Mouse (Mus musculus) spleen, adult 12 weeks (tissue): ENCODE results near the gene Cacnb4.

ENCODE experiments used
- DNase-seq: peaks from one replicate; pipeline ENCODE4 v3.0.0; 2022; ENCODE audit warnings: low spot score

Cacnb4 gene

GRCm38 (mm10) chr2:52647255-52647998 is 29.2 kb downstream of the Cacnb4 start:
- DNase-seq, result no peak

DNA sequence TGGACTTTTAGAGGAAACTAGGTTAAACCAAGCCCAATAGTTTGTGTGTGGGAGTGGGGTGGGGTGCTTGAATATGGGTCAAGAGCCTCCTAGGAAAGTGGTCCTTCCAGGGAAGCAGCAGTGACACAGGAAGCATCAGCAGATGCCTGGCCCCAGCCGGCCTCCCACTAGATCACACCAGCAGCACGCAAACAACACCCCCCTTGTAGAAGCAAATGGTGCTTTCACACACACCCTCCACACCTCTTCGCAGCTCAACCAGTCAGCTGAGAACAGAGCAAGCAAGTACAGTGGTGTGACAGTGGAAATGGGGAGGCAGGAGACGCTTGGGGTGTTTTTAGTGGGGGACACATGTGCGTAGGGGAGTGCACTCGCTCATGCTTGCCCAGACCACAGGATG is 33.0 kb downstream of the Cacnb4 start:
- DNase-seq, result no peak

DNA sequence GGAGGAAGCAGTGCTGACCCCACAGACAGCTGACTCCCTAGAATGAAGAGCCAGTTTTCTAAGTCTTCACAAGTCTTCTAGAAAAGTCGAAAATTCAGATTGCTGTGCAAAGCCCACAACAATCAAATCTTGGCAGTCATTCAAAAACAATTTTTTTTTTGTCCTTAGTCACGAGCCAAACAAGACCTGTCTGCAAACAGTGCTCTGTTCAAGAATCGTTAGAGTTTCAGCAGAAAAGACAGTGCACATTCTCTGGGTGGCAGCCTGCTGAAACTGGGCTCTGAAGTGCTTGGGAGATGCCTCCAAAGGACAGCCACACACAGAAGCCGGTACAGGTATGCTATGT is 37.1 kb downstream of the Cacnb4 start:
- no peak for DNase-seq

- no peak for DNase-seq
Observed at GRCm38 (mm10) chr2:52638857-52639529, 37.6 kb downstream of the Cacnb4 start.

DNA sequence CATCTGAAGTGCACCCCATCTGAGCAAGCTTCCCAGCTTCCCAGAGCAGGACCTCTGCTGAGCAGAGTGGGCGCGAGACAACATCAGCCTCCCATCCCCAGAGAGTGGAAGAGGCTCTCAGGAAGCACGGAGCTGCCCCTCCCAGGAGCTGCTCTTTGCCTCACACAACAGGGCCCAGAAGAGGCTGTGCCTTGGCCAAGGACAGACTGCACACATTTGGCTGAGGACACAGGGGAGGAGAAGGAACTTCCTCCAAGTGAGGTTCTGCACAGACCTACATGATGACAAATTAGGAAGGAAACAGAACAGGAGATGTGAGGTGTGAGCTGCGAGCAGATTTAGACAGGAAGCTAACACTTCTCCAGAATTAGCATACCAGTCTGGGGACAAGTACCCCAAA is 38.4 kb downstream of the Cacnb4 start:
- no peak for DNase-seq

- no peak for DNase-seq
Observed at GRCm38 (mm10) chr2:52636051-52636450, 40.6 kb downstream of the Cacnb4 start.

- no peak for DNase-seq
Observed at GRCm38 (mm10) chr2:52635358-52635757, 41.3 kb downstream of the Cacnb4 start.

DNA sequence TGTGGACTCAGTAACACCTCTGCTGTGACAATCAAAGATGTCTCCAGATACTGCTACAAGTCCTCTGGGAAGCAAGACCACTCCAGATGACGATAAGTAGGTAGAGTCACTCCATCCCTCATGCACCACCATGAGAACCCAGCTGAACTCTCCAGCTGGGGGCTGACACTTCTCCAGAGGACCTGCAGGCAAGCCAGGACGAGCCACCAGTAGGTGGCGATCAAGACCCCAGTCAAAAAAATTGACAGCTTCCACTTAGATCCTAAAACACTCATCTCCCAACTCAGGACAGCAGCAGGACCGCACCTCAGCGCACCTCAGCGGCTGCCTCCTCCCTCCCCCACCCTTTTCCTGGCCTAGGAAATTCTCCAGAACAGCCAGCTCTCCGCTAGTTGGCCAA is 43.8 kb downstream of the Cacnb4 start:
- no peak for DNase-seq

DNA sequence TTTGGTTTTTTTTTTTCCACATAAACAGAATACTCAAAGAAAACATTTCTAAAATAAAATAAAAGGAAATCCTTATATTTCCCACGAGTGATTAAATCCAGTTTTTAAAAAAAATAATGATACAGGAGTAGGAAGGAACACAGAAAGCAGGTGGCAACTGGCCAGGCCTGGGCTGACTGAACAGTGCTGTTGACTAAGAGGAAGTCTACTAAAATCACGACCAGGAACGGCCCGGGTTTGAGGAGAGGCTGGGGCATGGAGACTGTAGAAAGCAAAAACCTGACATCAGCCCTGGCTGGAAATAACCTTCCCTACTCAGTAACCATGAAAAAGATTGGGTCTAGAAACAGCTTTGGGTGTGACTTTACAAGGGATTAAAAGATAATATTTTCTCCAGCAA is 48.4 kb downstream of the Cacnb4 start:
- no peak for DNase-seq

- DNase-seq, result no peak
Observed at GRCm38 (mm10) chr2:52626266-52626665, 50.4 kb downstream of the Cacnb4 start.

- DNase-seq, result no peak
Observed at GRCm38 (mm10) chr2:52625731-52626130, 50.9 kb downstream of the Cacnb4 start.

GRCm38 (mm10) chr2:52623921-52624404 is 52.7 kb downstream of the Cacnb4 start:
- no peak for DNase-seq

- no peak for DNase-seq
Observed at GRCm38 (mm10) chr2:52623461-52623860, 53.2 kb downstream of the Cacnb4 start.

GRCm38 (mm10) chr2:52622616-52623015 is 54.0 kb downstream of the Cacnb4 start:
- no peak for DNase-seq

DNA sequence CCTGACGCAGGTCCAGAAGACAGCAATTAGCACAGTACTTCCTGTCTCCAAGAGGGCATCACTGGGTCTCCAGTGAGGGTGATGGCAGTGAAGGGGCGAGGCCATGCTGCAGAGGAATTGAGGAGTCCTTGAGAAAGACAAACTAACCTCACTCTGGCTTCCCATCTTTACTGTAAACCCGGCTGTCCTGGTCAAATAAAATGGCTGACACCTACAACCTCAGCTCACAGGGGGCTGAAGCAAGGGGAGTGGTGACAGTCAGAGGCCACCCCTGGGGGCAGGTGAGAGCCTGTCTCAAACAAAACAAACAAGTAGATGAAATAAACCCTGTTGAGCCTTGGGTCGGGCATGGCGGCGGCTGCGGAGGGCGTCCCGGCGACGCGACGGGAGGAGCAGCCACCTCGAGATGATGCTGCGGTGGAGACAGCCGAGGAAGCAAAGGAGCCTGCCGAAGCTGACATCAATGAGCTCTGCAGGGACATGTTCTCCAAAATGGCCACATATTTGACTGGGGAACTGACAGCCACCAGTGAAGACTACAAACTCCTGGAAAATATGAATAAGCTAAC is 57.1 kb downstream of the Cacnb4 start:
- DNase-seq, result no peak

DNA sequence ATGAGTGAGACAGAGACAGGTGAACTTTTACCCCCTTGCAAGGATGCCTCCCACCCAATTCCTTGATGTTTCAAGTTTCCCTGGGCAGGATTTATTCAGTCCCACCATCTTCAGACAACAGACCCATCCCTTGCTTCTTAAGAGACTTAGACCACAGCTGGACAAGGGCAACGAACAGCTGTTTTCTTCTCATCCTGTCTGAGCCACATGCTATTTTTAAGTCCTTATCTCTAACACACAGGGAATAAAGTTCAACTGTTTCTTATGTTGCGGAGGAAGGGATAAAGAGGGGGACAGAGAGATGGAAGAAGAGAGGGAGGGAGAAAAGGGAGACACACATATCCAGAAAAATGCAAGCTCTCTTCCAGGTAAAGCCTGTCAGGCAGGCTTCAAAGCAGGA is 57.8 kb downstream of the Cacnb4 start:
- no peak for DNase-seq

- DNase-seq, result no peak
Observed at GRCm38 (mm10) chr2:52615429-52615828, 61.2 kb downstream of the Cacnb4 start.

DNA sequence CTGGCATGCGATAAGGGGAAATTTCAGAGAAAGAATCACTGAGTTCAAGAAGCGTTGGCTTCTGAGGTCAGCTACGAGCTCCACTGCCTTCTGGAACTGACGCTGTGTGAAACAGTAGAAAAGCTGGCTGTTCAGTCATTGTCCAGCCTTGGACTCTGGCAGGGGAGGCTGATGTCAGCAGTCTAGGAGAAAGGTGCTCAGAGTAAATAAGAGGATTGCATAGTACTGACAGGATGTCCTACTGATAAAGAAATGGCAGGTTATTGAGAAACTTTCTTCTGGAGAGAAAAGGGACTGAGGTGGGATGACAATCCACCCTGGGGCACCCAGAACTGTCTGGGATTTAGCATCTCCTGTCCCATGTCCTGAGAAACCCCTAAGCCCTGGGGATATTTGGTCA is 62.7 kb downstream of the Cacnb4 start:
- no peak for DNase-seq

- DNase-seq, result no peak
Observed at GRCm38 (mm10) chr2:52609486-52609885, 67.1 kb downstream of the Cacnb4 start.

- no peak for DNase-seq
Observed at GRCm38 (mm10) chr2:52607857-52608485, 68.7 kb downstream of the Cacnb4 start.

DNA sequence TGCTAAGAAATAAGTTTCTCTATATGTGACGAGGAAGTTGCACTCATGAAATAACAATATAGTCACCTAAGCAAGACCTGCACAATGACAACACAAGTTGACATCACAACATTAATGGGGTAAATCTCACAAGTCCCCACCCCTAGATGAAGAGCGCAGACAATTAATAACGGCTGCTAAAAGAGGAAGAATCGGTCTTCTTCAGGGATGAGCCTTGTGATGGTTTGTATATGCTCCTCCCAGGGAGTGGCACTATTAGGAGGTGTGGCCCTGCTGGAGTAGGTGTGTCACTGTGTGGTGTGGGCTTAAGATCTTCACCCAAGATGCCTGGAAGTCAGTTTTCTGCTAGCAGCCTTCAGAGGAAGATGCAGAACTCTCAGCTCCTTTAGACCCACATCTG is 70.3 kb downstream of the Cacnb4 start:
- no peak for DNase-seq

DNA sequence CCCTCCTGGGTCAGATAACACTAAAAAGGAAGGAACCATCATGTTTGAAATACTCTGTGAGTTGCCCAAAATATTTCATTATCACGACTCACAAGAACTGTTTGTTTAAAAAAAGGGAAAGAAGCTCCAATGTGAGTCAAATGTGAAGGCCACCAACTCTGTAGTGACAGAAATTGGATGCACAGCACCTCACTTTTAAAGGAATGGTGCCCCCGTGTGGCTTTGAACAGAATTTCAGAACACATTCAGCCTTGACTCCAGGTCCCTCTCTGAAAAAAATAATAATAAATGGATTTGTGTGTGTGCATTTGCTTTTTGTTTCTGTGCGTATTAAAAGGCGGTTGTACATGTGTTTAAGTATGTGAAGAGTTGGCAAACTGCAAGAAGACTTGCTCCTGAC is 71.3 kb downstream of the Cacnb4 start:
- no peak for DNase-seq

GRCm38 (mm10) chr2:52604651-52605020 is 72.0 kb downstream of the Cacnb4 start:
- no peak for DNase-seq
